Mouse (Mus musculus): Measurements from ENCODE around the gene Nup160.

Nup160 gene

GRCm38 (mm10) chr2:90661426-90661825 lies 15.6 kb upstream of the Nup160 start:
- no peak for DNase-seq (ENCODE audit: low spot score)

GRCm38 (mm10) chr2:90666591-90667387 lies 10.2 kb upstream of the Nup160 start:
- DNase-seq (ENCODE audit: low spot score) = no peak

GRCm38 (mm10) chr2:90667388-90668265 lies 9.4 kb upstream of the Nup160 start:
- no peak for DNase-seq (ENCODE audit: low spot score)

DNA sequence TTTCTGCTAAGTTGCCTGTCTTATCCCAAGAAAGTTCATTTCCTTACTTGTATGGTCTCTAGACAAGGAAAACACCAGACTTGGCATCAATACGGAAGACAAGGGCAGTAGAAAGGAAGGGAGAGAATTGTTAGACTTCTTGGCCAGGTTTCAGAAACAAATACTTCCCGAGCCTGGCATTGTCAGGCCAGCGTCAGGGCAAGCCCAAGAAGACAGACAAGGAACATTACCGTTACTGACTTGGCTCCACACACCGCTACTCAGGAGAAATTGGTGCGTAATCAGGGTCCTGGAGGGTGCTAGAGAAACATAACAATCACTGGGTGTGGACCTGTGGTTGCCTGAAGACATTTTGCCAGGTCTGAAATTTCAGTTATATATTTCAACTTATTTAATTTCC lies 6.7 kb upstream of the Nup160 start:
- no peak for DNase-seq (ENCODE audit: low spot score)

GRCm38 (mm10) chr2:90673339-90673738 lies 3.7 kb upstream of the Nup160 start:
- DNase-seq (ENCODE audit: low spot score) = no peak

GRCm38 (mm10) chr2:90674555-90674954 lies 2.5 kb upstream of the Nup160 start:
- DNase-seq (ENCODE audit: low spot score) = no peak

DNA sequence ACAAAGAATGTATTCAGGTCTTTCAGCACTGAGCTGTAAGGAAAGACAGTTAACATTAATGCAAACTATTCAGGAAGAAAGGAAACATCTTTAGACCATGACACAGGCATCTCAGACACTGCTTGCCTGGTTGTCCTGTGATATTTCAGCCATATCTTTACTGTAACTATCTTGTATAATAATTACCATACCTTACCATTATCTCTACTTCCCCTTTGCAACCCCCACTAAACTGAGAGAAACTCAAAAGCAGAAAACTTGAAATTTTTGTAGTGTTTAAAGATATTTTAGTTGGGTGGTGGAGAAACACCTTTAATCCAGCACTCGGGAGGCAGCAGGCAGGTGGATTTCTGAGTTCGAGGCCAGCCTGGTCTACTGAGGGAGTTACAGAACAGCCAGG lies 1.5 kb upstream of the Nup160 start:
- no peak for DNase-seq (ENCODE audit: low spot score)

GRCm38 (mm10) chr2:90678256-90679060 lies 1.4 kb downstream of the Nup160 start:
- DNase-seq (ENCODE audit: low spot score) = peak; percentile 30

DNA sequence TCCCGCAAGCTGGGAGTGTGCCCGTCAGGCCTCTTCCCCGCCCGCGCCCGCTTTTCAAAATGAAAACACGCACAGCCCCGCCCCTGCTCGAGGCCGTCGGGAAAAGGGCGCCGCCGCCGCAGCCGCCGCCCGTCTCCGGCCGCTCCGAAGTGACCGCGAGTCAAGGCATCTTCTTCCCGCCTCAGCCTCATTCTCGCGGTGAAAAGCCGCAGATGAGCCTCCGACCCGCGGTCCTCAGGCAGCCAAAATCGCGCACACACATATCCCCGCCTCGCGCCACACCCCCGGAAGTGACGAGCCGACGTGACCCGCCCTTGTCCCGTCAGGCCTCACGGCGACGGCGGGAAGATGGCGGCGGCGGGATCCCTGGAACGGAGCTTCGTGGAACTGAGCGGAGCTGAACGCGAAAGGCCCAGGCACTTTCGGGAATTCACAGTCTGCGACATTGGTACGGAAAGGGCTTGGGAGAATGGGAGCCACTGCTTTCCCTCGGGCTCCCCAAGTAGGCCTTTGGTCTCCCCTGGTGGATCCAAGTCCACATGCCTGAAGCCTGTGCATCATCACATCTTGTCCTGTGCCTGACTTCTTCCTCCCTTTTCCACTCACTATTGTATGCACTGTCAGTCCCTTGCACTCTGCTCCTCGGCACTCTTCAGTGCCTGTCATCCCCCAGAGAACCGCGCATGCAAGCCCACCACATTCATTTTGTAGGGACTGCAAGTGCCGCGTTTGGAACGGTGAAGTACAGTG lies 2.2 kb downstream of the Nup160 start:
- peak; percentile 92 for DNase-seq (ENCODE audit: low spot score)

- no peak for DNase-seq (ENCODE audit: low spot score)
Observed at GRCm38 (mm10) chr2:90700943-90701342, 23.9 kb downstream of the Nup160 start.

GRCm38 (mm10) chr2:90708548-90708947 lies 31.5 kb downstream of the Nup160 start:
- DNase-seq (ENCODE audit: low spot score) = no peak

DNA sequence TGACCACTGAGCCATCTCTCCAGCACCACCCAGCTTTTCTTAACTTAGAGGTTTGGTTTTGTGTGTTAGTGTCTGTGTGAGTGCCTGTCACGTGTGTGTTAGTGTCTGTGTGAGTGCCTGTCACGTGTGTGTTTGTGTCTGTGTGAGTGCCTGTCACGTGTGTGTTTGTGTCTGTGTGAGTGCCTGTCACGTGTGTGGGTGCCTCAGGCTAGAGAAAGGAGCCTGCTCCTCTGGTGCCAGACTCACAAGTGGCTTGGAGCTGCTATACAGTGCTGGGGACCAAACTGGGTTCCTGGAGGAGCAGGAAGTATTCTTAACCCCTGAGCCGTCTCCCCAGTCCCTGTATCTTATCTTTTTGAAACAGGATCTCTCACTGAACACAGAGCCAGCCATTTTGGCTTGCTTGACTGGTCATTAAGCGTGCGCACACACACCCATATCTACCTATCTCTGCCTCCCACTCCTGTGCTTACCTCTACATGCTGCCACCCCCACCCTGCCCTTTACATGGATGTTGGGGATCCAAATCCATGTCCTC lies 38.6 kb downstream of the Nup160 start:
- DNase-seq (ENCODE audit: low spot score) = no peak

- no peak for DNase-seq (ENCODE audit: low spot score)
Observed at GRCm38 (mm10) chr2:90717366-90717765, 40.4 kb downstream of the Nup160 start.

DNA sequence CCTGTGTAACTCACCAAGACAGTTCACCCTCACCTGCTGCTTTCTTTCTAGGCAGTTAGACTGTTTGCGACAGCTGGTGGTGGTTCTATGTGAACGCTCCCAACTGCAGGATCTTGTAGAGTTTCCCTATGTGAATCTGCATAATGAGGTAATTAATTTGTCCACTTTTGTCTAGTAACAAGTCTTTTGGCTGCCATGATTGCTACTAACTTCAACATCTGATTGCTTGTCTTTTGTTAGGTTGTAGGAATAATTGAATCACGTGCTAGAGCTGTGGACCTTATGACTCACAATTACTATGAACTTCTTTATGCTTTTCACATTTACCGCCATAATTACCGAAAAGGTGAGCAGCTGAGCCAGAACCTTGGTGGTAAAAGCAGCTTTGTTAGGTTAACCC lies 40.9 kb downstream of the Nup160 start:
- DNase-seq (ENCODE audit: low spot score) = no peak

DNA sequence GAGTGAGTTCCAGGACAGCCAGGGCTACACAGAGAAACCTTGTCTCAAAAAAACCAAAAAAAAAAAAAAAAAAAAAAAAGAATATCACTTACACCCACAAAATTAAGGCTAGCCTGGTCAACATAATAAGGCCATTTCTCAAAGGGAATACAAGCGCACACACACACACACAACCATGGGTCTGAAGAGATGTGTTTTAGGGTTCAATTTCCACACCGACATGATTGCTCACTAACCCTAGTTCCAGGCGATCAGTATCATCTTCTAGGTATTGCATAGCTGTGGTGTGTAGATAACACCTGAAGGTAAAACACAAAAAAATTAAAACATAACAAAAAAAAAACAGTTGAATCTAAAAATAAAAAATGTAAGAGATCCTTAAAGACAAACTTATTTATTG lies 49.8 kb downstream of the Nup160 start:
- no peak for DNase-seq (ENCODE audit: low spot score)

DNA sequence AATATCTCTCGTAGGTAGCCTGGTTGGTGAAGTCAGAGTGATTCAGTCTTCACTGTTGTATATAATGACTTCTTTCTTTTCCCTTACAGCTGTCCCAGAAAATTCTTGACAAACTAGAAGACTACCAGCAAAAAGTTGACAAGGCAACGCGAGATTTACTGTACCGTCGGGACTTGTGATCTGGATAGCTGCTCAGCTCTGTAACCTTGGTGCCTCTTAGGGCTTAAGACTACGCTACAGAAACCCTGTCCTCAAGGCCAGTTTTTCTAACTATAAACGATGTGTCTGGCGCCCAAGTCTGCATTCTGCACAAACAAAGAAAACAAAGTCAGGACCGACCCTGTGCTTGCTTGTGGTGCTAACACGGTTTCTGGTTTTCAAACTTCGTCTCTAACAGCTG lies 58.3 kb downstream of the Nup160 start:
- DNase-seq (ENCODE audit: low spot score) = no peak

- DNase-seq (ENCODE audit: low spot score) = no peak
Observed at GRCm38 (mm10) chr2:90738801-90739200, 61.8 kb downstream of the Nup160 start.

- no peak for DNase-seq (ENCODE audit: low spot score)
Observed at GRCm38 (mm10) chr2:90739327-90739726, 62.3 kb downstream of the Nup160 start.

DNA sequence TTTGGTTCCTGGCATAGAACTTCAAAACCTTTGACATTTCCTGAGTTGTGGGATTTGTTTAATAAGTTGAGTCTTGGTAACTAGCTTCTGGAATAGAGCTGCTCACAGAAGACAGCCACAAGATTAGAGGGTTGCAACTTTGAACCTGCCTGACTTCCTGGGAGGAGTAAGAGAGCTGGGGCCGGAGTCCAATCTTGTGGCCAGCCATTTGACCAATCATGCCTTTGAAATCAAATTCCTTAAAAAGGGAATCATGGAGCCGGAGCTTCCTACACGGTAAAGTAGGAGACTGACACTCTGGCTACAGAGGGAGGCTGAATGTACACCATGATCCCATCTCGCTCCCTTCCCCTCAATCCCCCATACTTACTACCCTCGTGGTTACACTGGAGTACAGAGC lies 62.9 kb downstream of the Nup160 start:
- no peak for DNase-seq (ENCODE audit: low spot score)

- DNase-seq (ENCODE audit: low spot score) = peak; percentile 44
Observed at GRCm38 (mm10) chr2:90744285-90745052, 67.5 kb downstream of the Nup160 start.

Measured in adipocyte (in vitro differentiated cells).